Mouse (Mus musculus) stomach, postnatal 0 days (tissue): ENCODE results near the gene Hmx1. TPM values are rescaled to one million over a fixed set of nuclear protein-coding genes. Genes with fewer than 3 reads are reported as not detected.

Source experiments
- ATAC-seq: fragments of 200-750 bp; cut with Nextera tagmentation; 2 replicates; pipeline ENCODE4 v1.8.0; 2017; ENCODE audit not compliant: low FRiP score, low TSS enrichment
- DNase-seq: peaks from one replicate; pipeline ENCODE4 v3.0.0-alpha.2; 2016; ENCODE audit warnings: low spot score
- H3K27ac ChIP-seq: fragments of 300-500 bp; sonication (generic); replicated peaks from 2 replicates; pipeline ENCODE4 v1.5.1; 2014; ENCODE audit warnings: mild to moderate bottlenecking, control low read depth
- H3K27me3 ChIP-seq: fragments of 300-500 bp; sonication (generic); 2 replicates; pipeline ENCODE4 v1.6.1; 2014; ENCODE audit warnings: low read length; ENCODE audit not compliant: control insufficient read depth, insufficient read depth
- H3K36me3 ChIP-seq: fragments of 300-500 bp; sonication (generic); 2 replicates; pipeline ENCODE4 v1.6.1; 2014; ENCODE audit warnings: low read length, mixed read lengths; ENCODE audit not compliant: control insufficient read depth, insufficient read depth
- H3K4me1 ChIP-seq: fragments of 300-500 bp; sonication (generic); replicated peaks from 2 replicates; pipeline ENCODE4 v1.6.1; 2014; ENCODE audit warnings: antibody characterized with exemption; ENCODE audit not compliant: control insufficient read depth, insufficient read depth
- H3K4me2 ChIP-seq: fragments of 300-500 bp; sonication (generic); replicated peaks from 2 replicates; pipeline ENCODE4 v1.6.1; 2014; ENCODE audit warnings: low read depth, mild to moderate bottlenecking, control low read depth, moderate library complexity
- H3K4me3 ChIP-seq: fragments of 300-500 bp; sonication (generic); 2 replicates; pipeline ENCODE4 v1.5.1; 2014; ENCODE audit warnings: low read depth, low read length, control low read depth
- H3K9ac ChIP-seq: fragments of 300-500 bp; sonication (generic); 2 replicates; pipeline ENCODE4 v1.6.1; 2014; ENCODE audit warnings: mild to moderate bottlenecking, low read length, control low read depth, mixed read lengths
- H3K9me3 ChIP-seq: fragments of 300-500 bp; sonication (generic); 2 replicates; pipeline ENCODE4 v1.6.1; 2016; ENCODE audit warnings: low read length; ENCODE audit not compliant: control insufficient read depth
- CTCF ChIP-seq: IDR thresholded peaks from 2 replicates; pipeline ENCODE4 v1.5.1; 2016; ENCODE audit warnings: antibody characterized with exemption, low read depth, mild to moderate bottlenecking, moderate library complexity
- EP300 ChIP-seq: optimal IDR thresholded peaks from 2 replicates; pipeline ENCODE3; 2016; ENCODE audit warnings: antibody characterized with exemption
- WGBS: fragments of 180-500 bp; shearing (Covaris S2); extraction: QIAGEN DNeasy Blood & Tissue Kit; methylation state at CpG from one replicate; pipeline ENCODE4 v1.1.7; 2014; 5-methylcytosine and 5-hydroxymethylcytosine counted together
- polyA plus RNA-seq: library from polyadenylated mRNA; unstranded; fragments of >200 nt; fragmentation: Nextera tagmentation; extraction: Ambion mirVana; gene quantifications from 2 replicates; pipeline ENCODE4 v1.2.1, GENCODE M21; 2015

The Hmx1 gene
- polyA plus RNA-seq: not detected in 2 replicates

GRCm38 (mm10) chr5:35388491-35389111 is at the start of gene Hmx1:
Gene Hmx1, plus strand, starts transcription at chr5:35389108.
- TF ChIP-seq EP300 (no peak), CTCF (no peak)
- no peak within 1 kb of the TSS for H3K9ac ChIP-seq

GRCm38 (mm10) chr5:35345084-35345483 is 43.8 kb upstream of the Hmx1 start:
- DNase-seq: no peak
- Histone ChIP-seq H3K27ac (no peak overlapping the region), H3K9ac (no peak overlapping the region), H3K4me1 (no peaks in the 10 kb centered on the region), H3K27me3 (no peaks in the 10 kb centered on the region), H3K4me3 (no peak overlapping the region), H3K4me2 (no peak overlapping the region), H3K36me3 (no peaks in the 10 kb centered on the region), H3K9me3 (no peaks in the 10 kb centered on the region)
- TF ChIP-seq CTCF (no peak), EP300 (no peak)
- WGBS: 74% methylated on average over 3 of the region's 3 CpGs
- ATAC-seq: no peak

More at GRCm38 (mm10) chr5:35388491-35389111, at the start of gene Hmx1:
- ATAC-seq: peak; percentile 36; the same call in 1 of the 2 replicates
- Histone ChIP-seq H3K9me3 (peaks cover 3% of the 10 kb centered on the region; the same call in 1 of the 2 replicates), H3K36me3 (no peaks in the 10 kb centered on the region), H3K27ac (no peak within 1 kb of the TSS), H3K4me3 (peak within 1 kb of the TSS; percentile 36), H3K27me3 (peaks cover 69% of the 10 kb centered on the region), H3K4me1 (no peaks in the 10 kb centered on the region), H3K4me2 (peak within 1 kb of the TSS; percentile 52)
- WGBS: under 1% methylated on average over 53 of the region's 71 CpGs
- peak; percentile 16 for DNase-seq

GRCm38 (mm10) chr5:35348794-35349193 is 40.1 kb upstream of the Hmx1 start:
- Histone ChIP-seq H3K27me3 (no peaks in the 10 kb centered on the region), H3K9ac (no peak overlapping the region), H3K27ac (no peak overlapping the region), H3K4me3 (no peak overlapping the region), H3K9me3 (no peaks in the 10 kb centered on the region), H3K4me2 (no peak overlapping the region), H3K36me3 (no peaks in the 10 kb centered on the region), H3K4me1 (no peaks in the 10 kb centered on the region)
- TF ChIP-seq EP300: no peak
- TF ChIP-seq CTCF: peak; percentile 85
- ATAC-seq: no peak
- peak; percentile 73 for DNase-seq
- WGBS: 14% methylated on average over 3 of the region's 3 CpGs

- Histone ChIP-seq H3K9me3 (no peaks in the 10 kb centered on the region), H3K4me2 (no peak overlapping the region), H3K9ac (no peak overlapping the region), H3K36me3 (no peaks in the 10 kb centered on the region), H3K27ac (no peak overlapping the region), H3K4me1 (no peaks in the 10 kb centered on the region), H3K4me3 (no peak overlapping the region), H3K27me3 (no peaks in the 10 kb centered on the region)
- DNase-seq (no peak), ATAC-seq (no peak)
- WGBS: 41% methylated on average over 9 of the region's 9 CpGs
- no peak for TF ChIP-seq EP300
- TF ChIP-seq CTCF: no peak
Observed at GRCm38 (mm10) chr5:35357544-35358440, 31.1 kb upstream of the Hmx1 start.

GRCm38 (mm10) chr5:35361570-35362284 is 27.2 kb upstream of the Hmx1 start:
- peak; percentile 100 for TF ChIP-seq CTCF
- no peak for TF ChIP-seq EP300
- 48% methylated on average over 8 of the region's 8 CpGs for WGBS
- ATAC-seq: peak; percentile 70

More at GRCm38 (mm10) chr5:35361570-35362284, 27.2 kb upstream of the Hmx1 start:
- Histone ChIP-seq H3K9me3 (no peaks in the 10 kb centered on the region), H3K27me3 (no peaks in the 10 kb centered on the region), H3K4me3 (no peak overlapping the region), H3K9ac (no peak overlapping the region), H3K36me3 (no peaks in the 10 kb centered on the region), H3K4me1 (no peaks in the 10 kb centered on the region), H3K27ac (no peak overlapping the region), H3K4me2 (no peak overlapping the region)
- peak; percentile 93 for DNase-seq
